Mouse (Mus musculus) midbrain, embryonic 12.5 days (tissue): Measurements from ENCODE around the gene Zdhhc6. TPM values are rescaled to one million over a fixed set of nuclear protein-coding genes. Genes with fewer than 3 reads are reported as not detected.

ENCODE experiments used
- ATAC-seq: fragments of 200-750 bp; cut with Nextera tagmentation; 2 replicates; pipeline ENCODE4 v1.8.0; 2017; ENCODE audit warnings: low read depth, moderate TSS enrichment, moderate library complexity; ENCODE audit not compliant: low FRiP score
- H3K27ac ChIP-seq: fragments of 300-500 bp; sonication (generic); replicated peaks from 2 replicates; pipeline ENCODE4 v1.5.1; 2016; ENCODE audit warnings: mild to moderate bottlenecking
- H3K27me3 ChIP-seq: fragments of 300-500 bp; sonication (generic); 2 replicates; pipeline ENCODE4 v1.6.1; 2016; ENCODE audit warnings: mild to moderate bottlenecking
- H3K36me3 ChIP-seq: fragments of 300-500 bp; sonication (generic); 2 replicates; pipeline ENCODE4 v1.6.1; 2016
- H3K4me1 ChIP-seq: fragments of 300-500 bp; sonication (generic); 2 replicates; pipeline ENCODE4 v1.6.1; 2016
- H3K4me2 ChIP-seq: fragments of 300-500 bp; sonication (generic); replicated peaks from 2 replicates; pipeline ENCODE4 v1.6.1; 2016; ENCODE audit warnings: mild to moderate bottlenecking, moderate library complexity
- H3K4me3 ChIP-seq: fragments of 300-500 bp; sonication (generic); 2 replicates; pipeline ENCODE4 v1.5.1; 2016; ENCODE audit warnings: mild to moderate bottlenecking
- H3K9ac ChIP-seq: fragments of 300-500 bp; sonication (generic); replicated peaks from 2 replicates; pipeline ENCODE4 v1.6.1; 2016; ENCODE audit warnings: mild to moderate bottlenecking, moderate library complexity
- H3K9me3 ChIP-seq: fragments of 300-500 bp; sonication (generic); 2 replicates; pipeline ENCODE4 v1.6.1; 2016; ENCODE audit warnings: mild to moderate bottlenecking
- WGBS: fragments of 180-500 bp; shearing (Covaris S2); methylation state at CpG from one replicate; pipeline ENCODE4 v1.1.7; 2016; 5-methylcytosine and 5-hydroxymethylcytosine counted together
- polyA plus RNA-seq: library from polyadenylated mRNA; unstranded; fragments of >200 nt; fragmentation: Nextera tagmentation; extraction: Ambion mirVana; gene quantifications from 2 replicates; pipeline ENCODE4 v1.2.1, GENCODE M21; 2016

The Zdhhc6 gene
- polyA plus RNA-seq, 1 experiment from 2014 or later: 96.5 TPM

DNA sequence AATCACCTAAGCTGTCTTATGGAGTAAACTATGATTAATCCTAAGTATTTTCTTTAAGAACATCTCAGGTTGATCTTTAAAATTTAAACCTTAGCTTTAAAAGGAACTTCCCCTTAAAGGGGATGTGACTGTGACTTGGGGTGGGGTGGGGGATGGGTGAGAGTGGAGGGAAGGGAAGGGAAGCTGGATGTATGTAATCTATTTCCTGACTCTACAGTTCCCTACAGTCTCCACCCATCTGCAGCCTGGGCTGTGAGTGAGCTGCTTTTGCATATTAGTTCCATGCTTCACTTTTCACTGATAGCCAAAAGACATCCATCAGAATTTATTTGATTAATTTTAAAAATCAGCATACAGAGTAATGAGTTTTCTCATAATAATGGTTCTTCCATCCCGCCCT, 16.5 kb downstream of the Zdhhc6 start:
- 88% methylated on average over 1 of the region's 1 CpGs for WGBS
- Histone ChIP-seq H3K27ac (no peak overlapping the region), H3K4me1 (no peaks in the 10 kb centered on the region), H3K9ac (no peak overlapping the region), H3K36me3 (peaks cover 81% of the 10 kb centered on the region), H3K4me2 (no peak overlapping the region), H3K27me3 (no peaks in the 10 kb centered on the region), H3K9me3 (no peaks in the 10 kb centered on the region), H3K4me3 (no peak overlapping the region)
- ATAC-seq: no peak

DNA sequence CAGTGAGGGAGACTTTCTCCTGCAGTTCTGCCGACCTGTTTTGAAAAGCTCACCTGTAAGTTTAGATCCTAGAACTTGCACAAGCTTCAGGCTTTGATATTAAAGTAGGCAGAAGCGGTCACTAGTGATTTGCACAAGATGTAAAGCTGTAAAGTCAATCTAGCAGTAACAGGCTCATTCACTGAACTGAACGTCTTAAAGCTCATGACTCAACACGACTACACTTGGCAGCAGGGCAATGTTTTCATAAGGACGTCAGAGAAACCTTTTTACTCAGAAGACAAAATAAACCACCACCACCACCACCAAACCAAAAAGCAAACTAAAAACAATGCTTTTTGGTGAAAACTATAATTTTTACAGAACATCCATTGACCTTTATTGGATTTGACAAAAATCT, 17.9 kb downstream of the Zdhhc6 start:
- WGBS: 82% methylated on average over 5 of the region's 5 CpGs
- no peak overlapping the region for H3K9ac ChIP-seq
- H3K27me3 ChIP-seq: no peaks in the 10 kb centered on the region
- H3K4me2 ChIP-seq: no peak overlapping the region
- H3K4me3 ChIP-seq: no peak overlapping the region
- no peaks in the 10 kb centered on the region for H3K9me3 ChIP-seq
- H3K27ac ChIP-seq: no peak overlapping the region
- peaks cover 71% of the 10 kb centered on the region for H3K36me3 ChIP-seq
- ATAC-seq: no peak
- peaks cover 7% of the 10 kb centered on the region for H3K4me1 ChIP-seq

DNA sequence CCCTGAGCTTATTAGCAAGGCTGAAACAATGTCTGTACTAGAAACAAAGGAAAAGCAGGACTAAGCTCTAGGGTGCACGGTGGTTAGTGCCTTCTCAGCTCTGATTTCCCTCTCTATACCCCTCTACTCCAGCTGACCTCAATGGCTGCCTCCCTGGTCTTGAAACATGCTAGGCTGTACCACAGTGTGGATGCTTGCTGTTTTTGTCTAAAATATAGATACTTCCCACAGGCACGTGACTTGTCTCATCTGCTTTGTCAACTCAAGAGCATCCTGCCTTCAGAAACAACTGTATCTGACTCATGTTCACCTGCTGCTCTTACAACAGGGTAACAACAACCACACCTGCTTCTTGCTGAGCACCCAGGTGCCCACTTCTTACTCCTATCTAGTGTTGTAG, 18.3 kb downstream of the Zdhhc6 start:
- H3K9me3 ChIP-seq: no peaks in the 10 kb centered on the region
- ATAC-seq: no peak
- WGBS: 89% methylated on average over 2 of the region's 2 CpGs
- peaks cover 7% of the 10 kb centered on the region for H3K4me1 ChIP-seq
- H3K4me2 ChIP-seq: no peak overlapping the region
- H3K27me3 ChIP-seq: no peaks in the 10 kb centered on the region
- H3K9ac ChIP-seq: no peak overlapping the region
- H3K36me3 ChIP-seq: peaks cover 66% of the 10 kb centered on the region
- H3K4me3 ChIP-seq: no peak overlapping the region
- no peak overlapping the region for H3K27ac ChIP-seq

DNA sequence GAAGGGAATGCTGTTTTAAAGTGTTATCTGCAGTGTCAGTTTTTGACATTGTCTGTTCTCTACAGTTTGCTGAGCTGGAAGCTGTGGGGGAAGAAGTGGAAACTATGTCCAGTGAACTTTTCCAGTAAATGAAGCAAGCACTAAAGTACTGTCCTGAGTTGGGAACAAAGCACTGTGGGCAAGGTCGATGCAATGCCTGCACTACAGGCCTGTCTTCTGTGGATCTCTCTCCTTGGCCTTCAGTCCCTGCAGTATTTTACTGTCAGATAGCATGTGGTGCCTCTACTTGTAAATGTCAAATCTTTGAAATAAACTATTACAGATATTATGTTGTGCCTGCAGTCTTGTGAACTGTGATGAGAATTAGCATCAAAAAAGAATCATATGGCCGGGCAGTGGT, 19.5 kb downstream of the Zdhhc6 start:
- Histone ChIP-seq H3K27me3 (no peaks in the 10 kb centered on the region), H3K9me3 (no peaks in the 10 kb centered on the region), H3K36me3 (peaks cover 56% of the 10 kb centered on the region), H3K4me2 (no peak overlapping the region), H3K4me3 (no peak overlapping the region), H3K4me1 (peaks cover 7% of the 10 kb centered on the region), H3K9ac (no peak overlapping the region), H3K27ac (no peak overlapping the region)
- ATAC-seq: no peak
- WGBS: 95% methylated on average over 2 of the region's 2 CpGs

DNA sequence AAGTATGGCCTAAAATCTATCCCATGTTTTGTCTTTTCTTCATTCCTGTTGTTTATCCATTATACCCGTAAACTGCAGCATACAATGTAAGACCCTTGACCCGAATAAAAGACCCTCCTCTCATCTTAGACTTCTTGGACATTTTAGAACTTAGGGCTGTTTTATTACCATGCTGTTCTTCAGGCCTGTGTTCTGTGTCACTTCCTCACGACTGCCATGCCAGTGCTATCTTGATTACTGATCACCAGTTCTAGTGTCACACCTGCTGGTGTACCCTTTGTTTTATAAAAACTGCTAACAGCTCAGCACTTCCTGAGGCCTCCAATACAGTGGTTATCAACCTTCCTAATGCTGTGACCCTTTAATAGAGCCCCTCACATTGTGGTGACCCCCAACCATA, 20.3 kb downstream of the Zdhhc6 start:
- H3K4me1 ChIP-seq: peaks cover 7% of the 10 kb centered on the region
- H3K9ac ChIP-seq: no peak overlapping the region
- H3K36me3 ChIP-seq: peaks cover 49% of the 10 kb centered on the region

DNA sequence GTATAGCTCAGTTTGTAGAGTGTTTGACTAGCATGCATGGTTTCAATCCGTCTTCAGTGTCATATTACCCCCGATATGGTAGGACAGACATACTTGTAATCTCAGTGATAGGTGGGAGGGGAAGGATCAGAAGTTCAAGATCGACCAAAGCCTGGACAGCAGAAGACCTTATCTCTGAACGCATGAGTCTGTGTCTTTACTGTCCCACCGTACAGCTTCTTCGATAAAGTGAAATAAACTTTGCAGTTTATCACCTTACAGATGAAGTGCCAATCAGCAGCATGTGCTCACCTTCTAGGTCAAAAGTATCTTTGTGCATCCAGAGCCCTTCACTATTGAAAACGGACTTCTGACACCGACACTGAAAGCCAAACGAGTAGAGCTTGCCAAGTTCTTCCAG, 20.8 kb downstream of the Zdhhc6 start:
- H3K4me1 ChIP-seq: peaks cover 7% of the 10 kb centered on the region
- no peaks in the 10 kb centered on the region for H3K27me3 ChIP-seq
- 94% methylated on average over 9 of the region's 9 CpGs for WGBS
- no peak overlapping the region for H3K27ac ChIP-seq
- H3K9me3 ChIP-seq: no peaks in the 10 kb centered on the region
- H3K9ac ChIP-seq: no peak overlapping the region
- ATAC-seq: no peak
- peaks cover 45% of the 10 kb centered on the region for H3K36me3 ChIP-seq
- H3K4me3 ChIP-seq: no peak overlapping the region
- no peak overlapping the region for H3K4me2 ChIP-seq

More for the DNA sequence above, 20.3 kb downstream of the Zdhhc6 start:
- Histone ChIP-seq H3K27me3 (no peaks in the 10 kb centered on the region), H3K4me3 (no peak overlapping the region), H3K9me3 (no peaks in the 10 kb centered on the region), H3K27ac (no peak overlapping the region), H3K4me2 (no peak overlapping the region)
- ATAC-seq: no peak
- WGBS: 91% methylated on average over 3 of the region's 3 CpGs

DNA sequence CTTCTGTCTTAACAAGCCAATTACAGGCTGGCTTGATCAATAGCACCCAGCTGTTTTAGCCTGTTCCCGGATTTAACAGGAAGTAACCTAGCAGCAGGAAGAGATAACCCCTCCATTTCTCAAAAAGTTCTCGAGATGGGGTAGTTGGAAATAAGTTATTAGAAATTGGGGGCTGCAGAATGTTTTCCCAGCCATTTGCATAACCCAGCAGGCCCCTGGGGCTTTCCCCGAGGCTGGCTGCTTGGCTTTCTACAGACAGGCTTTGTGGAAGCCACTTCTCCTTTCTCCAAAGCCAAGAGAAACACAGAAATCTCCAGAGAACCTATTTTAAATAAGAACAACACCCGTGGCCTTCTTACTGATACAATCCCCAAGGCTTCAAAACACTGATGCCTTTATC, 22.7 kb downstream of the Zdhhc6 start:
- ATAC-seq: no peak
- Histone ChIP-seq H3K9me3 (no peaks in the 10 kb centered on the region), H3K4me3 (no peak overlapping the region), H3K27ac (no peak overlapping the region), H3K4me2 (no peak overlapping the region), H3K4me1 (peaks cover 7% of the 10 kb centered on the region), H3K9ac (no peak overlapping the region), H3K27me3 (no peaks in the 10 kb centered on the region), H3K36me3 (peaks cover 36% of the 10 kb centered on the region)
- WGBS: 23% methylated on average over 4 of the region's 4 CpGs

DNA sequence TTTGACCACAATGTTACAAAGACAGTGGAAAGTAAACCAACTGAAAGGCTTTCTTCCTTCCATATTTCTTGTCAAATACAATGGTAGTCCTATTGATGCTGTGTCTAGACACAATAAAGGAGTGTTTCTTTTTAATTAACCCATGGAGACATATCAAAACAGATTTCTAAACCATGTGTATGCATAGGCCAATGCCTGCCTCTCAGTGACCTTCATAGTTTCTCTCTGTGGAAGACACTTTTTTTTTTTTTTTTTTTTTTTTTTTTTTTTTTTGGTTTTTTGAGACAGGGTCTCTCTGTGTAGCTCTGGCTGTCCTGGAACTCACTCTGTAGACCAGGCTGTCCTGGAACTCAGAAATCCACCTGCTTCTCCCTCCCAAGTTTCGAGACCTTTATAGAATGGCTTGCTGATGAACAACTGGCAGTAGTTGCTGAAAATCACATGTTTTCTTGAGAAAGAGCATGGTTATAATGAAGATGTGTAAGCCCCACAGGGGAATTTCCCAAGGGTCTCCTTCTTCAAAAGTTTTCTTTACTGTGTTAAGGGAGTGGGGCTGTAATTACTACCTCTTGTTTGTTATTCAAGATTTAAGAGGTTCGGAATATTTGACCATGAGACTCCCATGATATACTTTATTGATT, 23.5 kb downstream of the Zdhhc6 start:
- Histone ChIP-seq H3K27me3 (no peaks in the 10 kb centered on the region), H3K9ac (no peak overlapping the region), H3K4me3 (no peak overlapping the region), H3K4me1 (peaks cover 7% of the 10 kb centered on the region), H3K27ac (no peak overlapping the region), H3K36me3 (peaks cover 31% of the 10 kb centered on the region), H3K9me3 (no peaks in the 10 kb centered on the region), H3K4me2 (no peak overlapping the region)
- ATAC-seq: no peak
- 89% methylated on average over 2 of the region's 2 CpGs for WGBS

DNA sequence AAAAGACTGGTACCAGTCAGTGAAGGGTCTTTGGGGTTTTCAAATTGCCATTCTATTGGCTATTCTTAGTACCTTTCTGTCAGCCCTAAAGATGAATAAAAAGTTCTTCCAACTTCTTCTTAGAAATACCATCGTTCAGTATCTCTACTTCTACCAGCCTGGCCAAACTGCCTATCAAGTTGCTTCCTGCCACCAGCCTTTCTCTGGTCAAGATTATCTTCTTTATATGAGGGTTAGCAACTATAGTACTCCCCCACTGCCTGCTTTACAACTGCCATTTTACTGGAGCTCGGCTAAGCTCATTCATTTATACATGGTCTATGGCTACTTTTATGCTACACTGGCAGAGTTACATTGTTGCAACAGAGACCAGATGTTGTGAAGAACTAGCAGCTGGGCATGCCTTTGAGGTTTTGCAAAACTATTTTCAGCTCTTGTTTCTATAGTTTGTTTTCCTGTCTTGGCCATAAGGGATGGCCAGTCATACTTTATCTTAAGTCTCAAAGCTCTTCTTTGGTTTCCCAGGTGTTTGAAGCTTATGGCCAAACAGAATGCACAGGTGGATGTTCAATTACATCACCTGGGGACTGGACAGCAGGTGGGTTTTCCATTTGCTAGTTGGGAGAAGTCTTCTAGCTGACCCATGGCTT, 25.1 kb downstream of the Zdhhc6 start:
- 92% methylated on average over 2 of the region's 2 CpGs for WGBS
- H3K4me3 ChIP-seq: no peak overlapping the region
- peaks cover 7% of the 10 kb centered on the region for H3K4me1 ChIP-seq
- H3K27me3 ChIP-seq: no peaks in the 10 kb centered on the region
- no peaks in the 10 kb centered on the region for H3K9me3 ChIP-seq
- peaks cover 19% of the 10 kb centered on the region; the same call in 1 of the 2 replicates for H3K36me3 ChIP-seq
- H3K9ac ChIP-seq: no peak overlapping the region
- no peak overlapping the region for H3K27ac ChIP-seq
- H3K4me2 ChIP-seq: no peak overlapping the region
- no peak for ATAC-seq

DNA sequence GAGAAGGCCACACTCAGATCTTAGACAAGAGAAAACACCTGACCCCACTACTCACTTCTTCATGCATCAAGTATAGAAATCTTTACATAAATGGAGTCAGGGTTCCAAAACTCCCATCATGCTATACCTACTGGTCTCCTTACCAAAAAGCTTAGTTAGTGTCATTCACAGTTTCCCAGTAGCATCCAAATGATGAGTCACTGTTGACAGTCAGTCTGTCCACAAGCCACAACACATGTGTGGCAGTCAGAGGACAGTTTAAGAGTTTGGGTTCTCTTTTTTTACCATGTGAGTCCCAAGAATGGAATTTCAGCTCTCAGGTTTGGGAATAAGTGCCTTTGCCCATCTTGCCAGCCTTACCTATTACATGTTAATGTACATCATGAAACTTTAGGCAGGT, 26.9 kb downstream of the Zdhhc6 start:
- ATAC-seq: no peak
- H3K9me3 ChIP-seq: no peaks in the 10 kb centered on the region
- no peak overlapping the region for H3K4me3 ChIP-seq
- H3K4me1 ChIP-seq: peaks cover 7% of the 10 kb centered on the region
- H3K27ac ChIP-seq: no peak overlapping the region
- H3K27me3 ChIP-seq: no peaks in the 10 kb centered on the region
- H3K4me2 ChIP-seq: no peak overlapping the region
- H3K9ac ChIP-seq: no peak overlapping the region
- 0 out of 2 replicates have a peak, but pooled peaks cover 9% of the 10 kb centered on the region for H3K36me3 ChIP-seq

DNA sequence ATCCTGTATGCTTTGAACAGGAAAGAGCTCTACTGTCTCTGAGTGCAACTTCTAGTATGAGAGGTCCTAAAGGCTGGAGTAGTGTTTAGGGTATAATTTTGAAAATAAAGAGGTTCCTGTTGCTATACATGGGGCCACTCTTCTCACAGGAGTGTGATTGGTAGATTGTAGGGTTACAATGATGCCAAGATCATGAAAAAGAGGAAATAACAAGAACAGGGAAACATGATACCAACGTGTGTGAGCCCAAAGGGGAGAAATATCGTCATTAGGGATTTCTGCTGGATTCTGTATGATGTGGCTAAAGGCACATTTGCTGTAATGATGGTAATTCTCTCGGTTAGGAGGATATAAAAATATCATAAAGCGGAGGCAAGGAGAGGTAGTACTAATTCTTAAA, 29.8 kb downstream of the Zdhhc6 start:
- WGBS: 85% methylated on average over 4 of the region's 4 CpGs
- Histone ChIP-seq H3K4me3 (no peak overlapping the region), H3K27me3 (no peaks in the 10 kb centered on the region), H3K9ac (no peak overlapping the region), H3K4me1 (no peaks in the 10 kb centered on the region), H3K27ac (no peak overlapping the region), H3K9me3 (no peaks in the 10 kb centered on the region), H3K36me3 (0 out of 2 replicates have a peak, but pooled peaks cover 9% of the 10 kb centered on the region), H3K4me2 (no peak overlapping the region)
- ATAC-seq: no peak

DNA sequence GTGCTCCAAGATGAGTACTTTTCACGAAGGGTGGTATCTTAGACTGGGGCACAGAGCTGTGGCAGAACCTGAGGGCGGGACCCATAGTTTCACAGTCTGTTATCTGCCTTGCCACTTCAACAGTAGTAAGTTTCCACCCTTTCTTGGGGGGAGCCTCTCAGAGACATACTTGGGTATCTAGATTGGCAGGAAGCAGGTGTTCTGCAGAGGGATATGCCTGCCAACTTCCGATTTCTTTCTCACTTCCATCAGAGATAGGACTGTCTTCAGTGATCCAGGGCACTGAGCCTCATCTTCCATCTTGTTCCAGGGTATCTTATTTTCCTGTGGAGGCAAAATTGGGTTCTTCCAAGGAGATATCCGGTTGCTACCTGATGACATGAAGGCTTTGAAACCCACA, 31.7 kb downstream of the Zdhhc6 start:
- no peak overlapping the region for H3K4me3 ChIP-seq
- H3K9ac ChIP-seq: no peak overlapping the region
- H3K4me2 ChIP-seq: no peak overlapping the region
- WGBS: 89% methylated on average over 4 of the region's 4 CpGs
- 0 out of 2 replicates have a peak, but pooled peaks cover 6% of the 10 kb centered on the region for H3K36me3 ChIP-seq
- H3K27ac ChIP-seq: no peak overlapping the region
- H3K4me1 ChIP-seq: no peaks in the 10 kb centered on the region
- H3K27me3 ChIP-seq: no peaks in the 10 kb centered on the region
- H3K9me3 ChIP-seq: no peaks in the 10 kb centered on the region
- no peak for ATAC-seq

DNA sequence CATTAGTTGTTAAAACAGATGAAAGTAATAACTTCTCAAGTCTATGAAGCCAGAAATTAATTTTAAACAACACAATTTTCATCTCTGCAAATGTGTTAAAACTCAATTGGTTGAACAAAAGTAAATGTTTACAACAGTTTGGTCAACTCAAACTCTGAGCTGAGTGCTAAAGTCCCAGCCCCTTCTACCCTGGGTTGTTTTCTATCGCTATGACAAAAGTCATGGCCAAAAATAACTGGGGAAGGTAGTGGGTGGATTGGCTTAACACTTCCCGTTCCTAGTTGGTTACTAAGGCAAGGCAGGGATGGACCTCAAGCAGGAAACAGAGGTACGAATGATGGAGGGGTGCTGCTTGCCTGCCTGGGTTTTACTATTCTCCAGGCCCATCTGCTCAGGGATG, 39.1 kb downstream of the Zdhhc6 start:
- H3K4me3 ChIP-seq: no peak overlapping the region
- no peaks in the 10 kb centered on the region for H3K36me3 ChIP-seq
- no peaks in the 10 kb centered on the region for H3K27me3 ChIP-seq
- H3K9ac ChIP-seq: no peak overlapping the region
- no peaks in the 10 kb centered on the region for H3K4me1 ChIP-seq
- H3K27ac ChIP-seq: no peak overlapping the region
- ATAC-seq: no peak
- no peak overlapping the region for H3K4me2 ChIP-seq
- H3K9me3 ChIP-seq: no peaks in the 10 kb centered on the region
- 91% methylated on average over 3 of the region's 3 CpGs for WGBS
